Mouse (Mus musculus) spleen, postnatal 14 days (tissue): ENCODE results near the gene Nfib.

Experiments
- DNase-seq, 2 experiments: peaks; one replicate each; pipeline ENCODE4 v3.0.0; 2021 to 2022; ENCODE audit warnings: low spot score in 2 of 2

Gene Nfib

GRCm38 (mm10) chr4:82248031-82248430 lies 457.5 kb downstream of the Nfib start:
- DNase-seq = no peak

- no peak for DNase-seq
Measured at GRCm38 (mm10) chr4:82246290-82246689, 459.3 kb downstream of the Nfib start.
